Mouse (Mus musculus): Measurements from ENCODE around the gene Mpv17. TPM values are rescaled to one million over a fixed set of nuclear protein-coding genes. Genes with fewer than 3 reads are reported as not detected.

Mpv17 gene
- polyA plus RNA-seq, 1 experiment, result 55.8 TPM

GRCm38 (mm10) chr5:31138241-31138967, 15.6 kb downstream of the Mpv17 start, which contains the start of gene Ucn:
TSS of gene Ucn (minus strand) at chr5:31138829.
- Histone ChIP-seq H3K36me3 (ENCODE audit: control insufficient read depth, insufficient read depth, low read length) (no peaks in the 10 kb centered on the region), H3K4me3 (ENCODE audit: control insufficient read depth, insufficient read depth, low read length) (no peak within 1 kb of the TSS), H3K4me1 (replicated peaks; ENCODE audit: control insufficient read depth, insufficient read depth, low read length) (no peaks in the 10 kb centered on the region), H3K27me3 (ENCODE audit: control insufficient read depth, insufficient read depth, low read length) (peaks cover 27% of the 10 kb centered on the region), H3K27ac (ENCODE audit: control insufficient read depth, insufficient read depth, low read length) (no peak within 1 kb of the TSS)
- TF ChIP-seq CTCF (IDR thresholded peaks at IDR 0.05; ENCODE audit: borderline replicate concordance, control insufficient read depth, extremely low read depth, insufficient read depth, low read length, poor library complexity), result no peak
- TF ChIP-seq POLR2A (IDR thresholded peaks at IDR 0.05; ENCODE audit: control insufficient read depth, extremely low read depth, insufficient read depth, low read length, poor library complexity), result no peak
- DNase-seq, result no peak
- 5% methylated on average over 52 of the region's 52 CpGs for WGBS

DNA sequence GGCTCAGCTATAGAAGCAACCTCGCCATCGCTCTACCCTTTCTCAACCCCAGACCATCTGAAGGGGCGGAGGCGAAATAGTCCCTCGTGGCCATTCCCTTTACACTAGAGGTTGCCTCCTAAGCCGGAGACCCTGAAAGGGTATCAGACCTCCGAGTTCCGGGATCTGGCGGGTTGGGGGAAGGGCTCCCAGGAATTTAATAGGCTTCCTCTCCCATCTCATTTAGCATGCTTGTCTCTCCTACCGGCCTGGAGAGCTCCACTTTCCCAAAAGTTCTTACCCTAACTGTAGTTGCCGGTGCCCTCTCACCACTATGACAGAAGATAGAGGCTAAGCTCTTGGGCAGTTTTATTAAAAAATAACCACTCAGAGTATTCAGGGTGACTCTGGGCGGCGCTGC, 16.4 kb downstream of the Mpv17 start:
- no peaks in the 10 kb centered on the region for H3K4me1 ChIP-seq (replicated peaks; ENCODE audit: control insufficient read depth, insufficient read depth, low read length)
- no peaks in the 10 kb centered on the region for H3K36me3 ChIP-seq (ENCODE audit: control insufficient read depth, insufficient read depth, low read length)
- TF ChIP-seq CTCF (IDR thresholded peaks at IDR 0.05; ENCODE audit: borderline replicate concordance, control insufficient read depth, extremely low read depth, insufficient read depth, low read length, poor library complexity), result no peak
- no peak for TF ChIP-seq POLR2A (IDR thresholded peaks at IDR 0.05; ENCODE audit: control insufficient read depth, extremely low read depth, insufficient read depth, low read length, poor library complexity)
- H3K27ac ChIP-seq (ENCODE audit: control insufficient read depth, insufficient read depth, low read length), result no peak overlapping the region
- no peak for DNase-seq
- peaks cover 27% of the 10 kb centered on the region for H3K27me3 ChIP-seq (ENCODE audit: control insufficient read depth, insufficient read depth, low read length)
- no peak overlapping the region for H3K4me3 ChIP-seq (ENCODE audit: control insufficient read depth, insufficient read depth, low read length)
- 12% methylated on average over 13 of the region's 13 CpGs for WGBS

DNA sequence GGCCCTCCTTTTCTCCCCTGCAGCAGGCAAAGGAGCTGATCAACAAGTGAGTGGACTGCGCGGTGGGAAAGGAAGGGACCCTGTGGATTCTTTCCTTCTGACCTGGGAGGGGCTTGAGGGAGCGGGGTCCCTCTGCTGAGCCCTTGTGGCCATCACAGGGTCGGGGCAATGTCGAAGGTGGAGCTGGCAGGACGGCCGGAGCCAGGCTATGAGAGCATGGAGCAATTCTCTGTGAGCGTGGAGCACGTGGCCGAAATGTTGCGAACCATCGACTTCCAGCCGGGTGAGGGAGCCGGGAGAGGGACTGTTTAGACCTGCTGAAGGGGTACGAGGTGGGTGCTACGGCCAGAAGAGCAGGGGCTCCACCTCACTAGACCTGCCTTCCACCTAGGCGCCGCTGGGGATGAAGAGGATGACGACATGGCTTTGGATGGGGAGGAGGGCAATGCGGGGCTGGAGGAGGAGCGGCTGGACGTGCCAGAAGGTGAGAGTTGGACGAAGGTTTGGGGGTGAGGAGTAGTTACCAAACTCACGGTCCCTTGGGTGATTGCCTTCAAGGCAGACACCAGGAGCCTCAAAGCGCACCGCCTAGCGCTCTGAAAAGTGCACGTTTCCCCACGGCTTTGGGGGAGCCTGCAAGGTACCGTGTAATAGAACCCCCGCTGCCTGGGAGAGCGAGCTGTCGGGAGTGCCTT, 17.2 kb downstream of the Mpv17 start:
- no peak for DNase-seq
- no peaks in the 10 kb centered on the region for H3K36me3 ChIP-seq (ENCODE audit: control insufficient read depth, insufficient read depth, low read length)
- TF ChIP-seq POLR2A (IDR thresholded peaks at IDR 0.05; ENCODE audit: control insufficient read depth, extremely low read depth, insufficient read depth, low read length, poor library complexity) (no peak), CTCF (IDR thresholded peaks at IDR 0.05; ENCODE audit: borderline replicate concordance, control insufficient read depth, extremely low read depth, insufficient read depth, low read length, poor library complexity) (no peak)
- H3K4me3 ChIP-seq (ENCODE audit: control insufficient read depth, insufficient read depth, low read length), result no peak overlapping the region
- 9% methylated on average over 33 of the region's 33 CpGs for WGBS
- no peak overlapping the region for H3K27ac ChIP-seq (ENCODE audit: control insufficient read depth, insufficient read depth, low read length)
- peaks cover 27% of the 10 kb centered on the region for H3K27me3 ChIP-seq (ENCODE audit: control insufficient read depth, insufficient read depth, low read length)
- no peaks in the 10 kb centered on the region for H3K4me1 ChIP-seq (replicated peaks; ENCODE audit: control insufficient read depth, insufficient read depth, low read length)

GRCm38 (mm10) chr5:31126050-31126449, 28.0 kb downstream of the Mpv17 start:
- H3K27ac ChIP-seq (ENCODE audit: control insufficient read depth, insufficient read depth, low read length), result no peak overlapping the region
- no peak overlapping the region for H3K4me3 ChIP-seq (ENCODE audit: control insufficient read depth, insufficient read depth, low read length)
- no peaks in the 10 kb centered on the region for H3K27me3 ChIP-seq (ENCODE audit: control insufficient read depth, insufficient read depth, low read length)
- 46% methylated on average over 5 of the region's 5 CpGs for WGBS
- no peak for DNase-seq
- H3K36me3 ChIP-seq (ENCODE audit: control insufficient read depth, insufficient read depth, low read length), result no peaks in the 10 kb centered on the region
- TF ChIP-seq POLR2A (IDR thresholded peaks at IDR 0.05; ENCODE audit: control insufficient read depth, extremely low read depth, insufficient read depth, low read length, poor library complexity) (no peak), CTCF (IDR thresholded peaks at IDR 0.05; ENCODE audit: borderline replicate concordance, control insufficient read depth, extremely low read depth, insufficient read depth, low read length, poor library complexity) (no peak)
- H3K4me1 ChIP-seq (replicated peaks; ENCODE audit: control insufficient read depth, insufficient read depth, low read length), result no peaks in the 10 kb centered on the region

GRCm38 (mm10) chr5:31123481-31123880, 30.6 kb downstream of the Mpv17 start:
- Histone ChIP-seq H3K27ac (ENCODE audit: control insufficient read depth, insufficient read depth, low read length) (no peak overlapping the region), H3K27me3 (ENCODE audit: control insufficient read depth, insufficient read depth, low read length) (no peaks in the 10 kb centered on the region), H3K36me3 (ENCODE audit: control insufficient read depth, insufficient read depth, low read length) (no peaks in the 10 kb centered on the region), H3K4me3 (ENCODE audit: control insufficient read depth, insufficient read depth, low read length) (no peak overlapping the region), H3K4me1 (replicated peaks; ENCODE audit: control insufficient read depth, insufficient read depth, low read length) (no peaks in the 10 kb centered on the region)
- DNase-seq, result no peak
- 75% methylated on average over 2 of the region's 2 CpGs for WGBS
- TF ChIP-seq CTCF (IDR thresholded peaks at IDR 0.05; ENCODE audit: borderline replicate concordance, control insufficient read depth, extremely low read depth, insufficient read depth, low read length, poor library complexity) (no peak), POLR2A (IDR thresholded peaks at IDR 0.05; ENCODE audit: control insufficient read depth, extremely low read depth, insufficient read depth, low read length, poor library complexity) (no peak)

DNA sequence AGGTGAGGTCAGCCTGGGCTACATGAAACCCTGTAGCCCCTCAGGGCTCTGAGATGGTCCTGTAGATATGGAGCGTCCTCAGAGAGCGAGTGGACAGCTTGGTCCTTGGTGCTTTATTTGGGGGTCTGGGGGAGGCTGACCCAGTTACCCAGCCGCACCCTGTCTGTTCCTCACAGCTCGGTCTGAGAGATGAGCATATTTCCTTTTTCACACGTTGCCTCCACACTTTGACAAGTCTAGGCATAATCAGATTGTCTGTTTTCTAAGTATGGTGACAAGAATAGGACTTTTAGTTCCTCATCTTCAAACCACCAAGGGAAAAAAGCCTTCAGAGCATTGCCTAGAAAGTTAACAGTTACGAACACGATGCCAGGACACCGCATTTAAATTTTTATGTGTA, 32.9 kb downstream of the Mpv17 start:
- Histone ChIP-seq H3K4me3 (ENCODE audit: control insufficient read depth, insufficient read depth, low read length) (no peak overlapping the region), H3K36me3 (ENCODE audit: control insufficient read depth, insufficient read depth, low read length) (no peaks in the 10 kb centered on the region), H3K27ac (ENCODE audit: control insufficient read depth, insufficient read depth, low read length) (no peak overlapping the region), H3K27me3 (ENCODE audit: control insufficient read depth, insufficient read depth, low read length) (no peaks in the 10 kb centered on the region; the same call in 1 of the 2 replicates), H3K4me1 (replicated peaks; ENCODE audit: control insufficient read depth, insufficient read depth, low read length) (no peaks in the 10 kb centered on the region)
- 26% methylated on average over 8 of the region's 8 CpGs for WGBS
- no peak for DNase-seq
- TF ChIP-seq CTCF (IDR thresholded peaks at IDR 0.05; ENCODE audit: borderline replicate concordance, control insufficient read depth, extremely low read depth, insufficient read depth, low read length, poor library complexity) (no peak), POLR2A (IDR thresholded peaks at IDR 0.05; ENCODE audit: control insufficient read depth, extremely low read depth, insufficient read depth, low read length, poor library complexity) (no peak)
